Mouse (Mus musculus) hindbrain, embryonic 14.5 days (tissue): ENCODE results near the gene Commd2. TPM values are rescaled to one million over a fixed set of nuclear protein-coding genes. Genes with fewer than 3 reads are reported as not detected.

ENCODE experiments used
- ATAC-seq: fragments of 200-750 bp; cut with Nextera tagmentation; 2 replicates; pipeline ENCODE4 v1.8.0; 2017; ENCODE audit warnings: moderate number of reproducible peaks, mild to moderate bottlenecking, moderate TSS enrichment, moderate library complexity; ENCODE audit not compliant: low FRiP score
- DNase-seq: peaks from one replicate; pipeline ENCODE4 v3.0.0-alpha.2; 2015; ENCODE audit warnings: low spot score
- H3K27ac ChIP-seq: fragments of 300-500 bp; sonication (generic); 2 replicates; pipeline ENCODE4 v1.5.1; 2014; ENCODE audit warnings: mild to moderate bottlenecking, moderate library complexity
- H3K27me3 ChIP-seq: fragments of 300-500 bp; sonication (generic); 2 replicates; pipeline ENCODE4 v1.6.1; 2014; ENCODE audit warnings: mild to moderate bottlenecking, low read length, mixed read lengths; ENCODE audit not compliant: control insufficient read depth, insufficient read depth
- H3K36me3 ChIP-seq: fragments of 300-500 bp; sonication (generic); replicated peaks from 2 replicates; pipeline ENCODE4 v1.6.1; 2014; ENCODE audit not compliant: control insufficient read depth, insufficient read depth
- H3K4me1 ChIP-seq: fragments of 300-500 bp; sonication (generic); replicated peaks from 2 replicates; pipeline ENCODE4 v1.6.1; 2014; ENCODE audit warnings: antibody characterized with exemption, low read length, mixed read lengths; ENCODE audit not compliant: control insufficient read depth, insufficient read depth
- H3K4me2 ChIP-seq: fragments of 300-500 bp; sonication (generic); replicated peaks from 2 replicates; pipeline ENCODE4 v1.6.1; 2014; ENCODE audit warnings: mild to moderate bottlenecking, moderate library complexity
- H3K4me3 ChIP-seq: fragments of 300-500 bp; sonication (generic); replicated peaks from 2 replicates; pipeline ENCODE4 v1.5.1; 2014; ENCODE audit warnings: mild to moderate bottlenecking, low read length
- H3K9ac ChIP-seq: fragments of 300-500 bp; sonication (generic); 2 replicates; pipeline ENCODE4 v1.6.1; 2014
- H3K9me3 ChIP-seq: fragments of 300-500 bp; sonication (generic); 2 replicates; pipeline ENCODE4 v1.6.1; 2016; ENCODE audit warnings: low read length; ENCODE audit not compliant: control insufficient read depth
- WGBS: fragments of 180-500 bp; shearing (Covaris S2); extraction: QIAGEN DNeasy Blood & Tissue Kit; methylation state at CpG from one replicate; pipeline ENCODE4 v1.1.7; 2014; 5-methylcytosine and 5-hydroxymethylcytosine counted together
- polyA plus RNA-seq: library from polyadenylated mRNA; unstranded; fragments of >200 nt; fragmentation: Nextera tagmentation; extraction: Ambion mirVana; gene quantifications from 2 replicates; pipeline ENCODE4 v1.2.1, GENCODE M21; 2014

Commd2 gene
- polyA plus RNA-seq, 1 experiment from 2014 or later, result 79.7 TPM

DNA sequence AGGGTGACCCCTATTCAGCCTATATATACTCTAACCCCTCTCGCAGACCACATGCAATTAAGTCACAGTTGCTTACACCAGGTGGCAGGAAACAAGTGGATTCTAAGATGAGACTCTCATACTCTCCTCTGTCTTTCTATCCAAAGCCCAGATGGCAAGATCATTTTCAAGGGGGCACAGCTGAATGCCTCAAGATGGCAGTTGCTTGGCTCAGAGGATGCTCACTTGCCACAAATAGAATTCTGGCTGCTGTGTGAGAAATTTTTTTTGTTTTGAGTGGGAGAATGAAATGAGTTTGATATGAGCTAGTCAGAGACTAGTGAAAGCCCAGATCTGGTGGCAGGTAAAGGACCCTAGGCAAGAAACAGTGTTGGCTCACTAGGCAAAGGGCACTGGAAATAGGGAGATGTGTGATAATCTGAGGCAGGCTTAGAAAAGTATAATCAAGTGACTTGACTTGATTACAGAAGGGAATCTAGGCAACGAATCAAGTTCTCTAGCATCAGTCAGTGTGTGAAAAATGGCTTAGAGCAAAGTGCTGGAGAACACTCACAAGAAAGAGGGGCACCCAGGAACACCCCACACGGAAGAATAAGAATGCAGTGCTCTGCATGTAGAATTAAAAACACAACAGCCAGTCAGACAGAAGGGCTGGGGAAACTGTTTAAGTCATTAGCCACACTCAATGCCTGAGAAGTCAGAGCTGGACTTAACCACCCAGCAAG, 16.6 kb downstream of the Commd2 start:
- Histone ChIP-seq H3K27ac (no peak overlapping the region), H3K4me3 (no peak overlapping the region), H3K9ac (no peak overlapping the region), H3K9me3 (no peaks in the 10 kb centered on the region), H3K4me1 (no peaks in the 10 kb centered on the region), H3K4me2 (no peak overlapping the region), H3K36me3 (no peaks in the 10 kb centered on the region), H3K27me3 (no peaks in the 10 kb centered on the region)
- DNase-seq, result no peak
- no peak for ATAC-seq
- WGBS, result 80% methylated on average over 3 of the region's 3 CpGs

DNA sequence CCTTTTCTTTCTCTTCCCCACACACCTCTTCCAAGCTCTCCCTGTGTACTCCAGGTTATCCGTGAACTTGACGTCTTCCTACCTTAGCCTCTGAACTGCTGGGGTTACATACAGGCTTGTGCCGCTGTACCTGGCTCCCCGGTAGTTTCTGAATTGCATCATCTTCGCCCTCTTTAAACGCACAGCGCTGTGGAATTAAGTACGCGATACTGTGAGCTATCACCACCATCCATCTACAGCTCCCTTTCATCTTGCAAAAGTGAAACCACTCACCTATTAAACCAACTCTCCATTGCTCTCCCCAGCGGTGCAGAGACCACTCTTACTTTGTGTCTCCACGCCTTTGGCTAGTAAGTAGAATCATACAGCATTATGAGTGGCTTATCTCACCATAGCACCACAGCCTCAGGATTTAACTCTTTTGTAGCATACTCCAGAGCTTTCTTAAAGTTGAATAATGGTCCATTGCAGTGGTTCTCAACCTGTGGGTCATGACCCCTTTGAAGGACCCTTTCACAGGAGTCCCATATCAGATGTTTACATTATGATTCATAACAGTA, 24.5 kb downstream of the Commd2 start:
- Histone ChIP-seq H3K4me2 (no peak overlapping the region), H3K4me3 (no peak overlapping the region), H3K9me3 (no peaks in the 10 kb centered on the region), H3K9ac (no peak overlapping the region), H3K27ac (no peak overlapping the region), H3K27me3 (no peaks in the 10 kb centered on the region), H3K36me3 (no peaks in the 10 kb centered on the region), H3K4me1 (no peaks in the 10 kb centered on the region)
- 90% methylated on average over 11 of the region's 11 CpGs for WGBS
- ATAC-seq (no peak), DNase-seq (no peak)

DNA sequence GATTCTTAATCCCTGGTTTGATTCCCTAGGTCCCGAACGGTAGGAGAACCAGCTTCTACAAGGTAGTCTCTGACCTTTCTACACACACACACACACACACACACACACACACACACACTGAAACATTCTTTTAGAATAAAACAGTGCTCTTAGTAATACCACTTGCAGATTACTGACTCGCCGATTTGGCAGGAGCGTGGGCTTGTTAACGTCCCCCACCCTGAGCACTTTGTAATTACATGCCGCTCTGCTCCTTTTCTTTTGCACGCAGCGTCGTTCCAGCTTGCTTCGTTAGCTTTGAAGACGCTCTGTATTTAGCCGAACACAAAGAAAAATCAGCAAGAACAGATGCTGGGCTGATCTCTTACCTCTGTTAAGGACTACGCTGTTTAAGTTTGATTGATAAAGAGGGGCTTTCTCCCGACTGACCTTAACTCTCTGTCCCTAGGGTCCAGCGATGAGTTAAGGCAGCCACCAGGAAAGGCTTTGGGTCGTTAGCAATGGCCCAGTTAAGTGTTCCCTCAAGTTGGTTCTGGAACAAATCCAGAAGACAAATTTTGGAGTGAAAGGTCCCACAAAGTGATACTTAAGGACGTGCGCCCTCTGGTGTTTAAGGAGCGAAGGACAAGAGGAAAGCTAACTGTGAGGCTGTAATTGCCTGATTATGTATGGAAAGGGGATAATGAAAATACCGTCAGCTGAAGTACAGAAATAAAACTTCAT, 26.1 kb downstream of the Commd2 start:
- H3K36me3 ChIP-seq, result no peaks in the 10 kb centered on the region
- peak; percentile 73 for ATAC-seq
- WGBS, result 11% methylated on average over 21 of the region's 21 CpGs
- no peaks in the 10 kb centered on the region for H3K9me3 ChIP-seq
- DNase-seq, result peak; percentile 95
- H3K27me3 ChIP-seq, result no peaks in the 10 kb centered on the region
- no peak overlapping the region; the same call in 1 of the 2 replicates for H3K27ac ChIP-seq
- peak overlapping the region; percentile 52 for H3K9ac ChIP-seq
- peak overlapping the region; percentile 68 for H3K4me2 ChIP-seq
- H3K4me1 ChIP-seq, result no peaks in the 10 kb centered on the region
- peak overlapping the region; percentile 24 for H3K4me3 ChIP-seq

DNA sequence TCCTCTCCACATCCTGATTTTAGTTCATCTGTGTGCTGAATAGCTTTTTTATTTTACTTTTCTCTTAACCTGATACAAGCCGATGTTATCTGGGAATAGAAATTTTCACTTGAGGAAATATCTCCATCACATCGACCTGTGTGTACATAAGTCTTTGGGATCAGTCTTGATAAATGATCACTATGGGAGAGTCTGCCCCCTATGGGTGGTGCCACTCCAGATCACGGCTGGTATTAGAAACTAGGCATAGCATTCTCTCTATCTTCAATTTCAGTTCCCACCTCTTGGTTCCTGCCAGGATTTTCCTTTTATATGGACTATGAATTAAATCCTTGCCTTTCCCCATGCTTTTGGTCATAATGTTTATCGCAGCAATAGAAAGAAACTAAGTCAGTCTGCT, 31.8 kb downstream of the Commd2 start:
- H3K4me2 ChIP-seq, result no peak overlapping the region
- H3K27me3 ChIP-seq, result no peaks in the 10 kb centered on the region
- H3K9ac ChIP-seq, result no peak overlapping the region
- H3K9me3 ChIP-seq, result no peaks in the 10 kb centered on the region
- H3K27ac ChIP-seq, result no peak overlapping the region
- DNase-seq (no peak), ATAC-seq (no peak)
- WGBS, result 79% methylated on average over 4 of the region's 4 CpGs
- H3K36me3 ChIP-seq, result no peaks in the 10 kb centered on the region
- H3K4me1 ChIP-seq, result no peaks in the 10 kb centered on the region
- no peak overlapping the region for H3K4me3 ChIP-seq

DNA sequence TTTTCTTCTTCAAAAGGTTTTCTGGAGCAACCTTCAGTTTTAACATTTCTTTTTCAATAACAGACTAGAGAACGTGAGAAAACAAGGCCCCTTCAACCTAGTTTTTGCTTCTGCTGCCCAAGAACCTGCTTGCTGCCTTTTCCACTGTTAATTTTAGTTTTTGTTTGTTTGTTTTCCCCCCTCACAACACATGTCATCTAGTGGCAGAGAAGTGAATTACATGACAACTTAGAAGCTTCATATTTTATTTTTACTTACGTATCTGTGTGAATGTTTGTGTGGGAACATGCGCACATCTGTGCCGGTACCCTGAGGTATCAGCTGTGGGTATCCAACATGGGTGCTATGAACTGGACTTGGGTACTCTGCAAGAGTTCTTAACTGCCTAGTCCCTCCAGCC, 35.9 kb downstream of the Commd2 start:
- Histone ChIP-seq H3K27me3 (no peaks in the 10 kb centered on the region), H3K36me3 (no peaks in the 10 kb centered on the region), H3K9me3 (no peaks in the 10 kb centered on the region), H3K4me1 (no peaks in the 10 kb centered on the region), H3K4me2 (no peak overlapping the region), H3K4me3 (no peak overlapping the region), H3K27ac (no peak overlapping the region), H3K9ac (no peak overlapping the region)
- DNase-seq, result no peak
- 93% methylated on average over 4 of the region's 4 CpGs for WGBS
- ATAC-seq, result no peak

DNA sequence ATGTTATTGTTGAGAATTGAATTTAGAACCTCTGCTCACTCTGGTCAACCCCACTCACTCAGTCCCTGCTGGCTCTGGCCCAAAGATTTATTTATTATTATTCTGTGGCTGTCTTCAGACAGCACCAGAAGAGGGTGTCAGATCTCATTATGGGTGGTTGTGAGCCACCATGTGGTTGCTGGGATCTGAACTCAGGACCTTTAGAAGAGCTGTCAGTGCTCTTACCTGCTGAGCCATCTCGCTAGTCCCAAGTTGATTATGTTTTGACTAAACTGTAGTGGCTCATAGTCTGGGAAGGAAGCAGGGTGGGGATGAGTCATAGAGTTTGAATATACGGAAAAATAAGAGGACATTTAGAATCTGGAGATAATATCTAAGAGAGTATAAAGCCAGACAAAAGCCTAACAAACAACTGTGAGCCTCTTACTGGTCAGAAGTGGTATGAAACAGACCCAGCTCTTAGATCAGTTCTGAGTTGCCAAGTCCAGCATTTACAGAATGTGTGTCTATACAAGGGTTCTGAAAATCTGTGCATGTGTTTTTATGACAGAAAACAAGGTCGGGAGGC, 39.0 kb downstream of the Commd2 start:
- Histone ChIP-seq H3K27me3 (no peaks in the 10 kb centered on the region), H3K27ac (no peak overlapping the region), H3K4me2 (no peak overlapping the region), H3K9me3 (no peaks in the 10 kb centered on the region), H3K9ac (no peak overlapping the region), H3K4me3 (no peak overlapping the region), H3K36me3 (no peaks in the 10 kb centered on the region), H3K4me1 (no peaks in the 10 kb centered on the region)
- ATAC-seq (no peak), DNase-seq (no peak)
- WGBS, result 86% methylated on average over 3 of the region's 3 CpGs

DNA sequence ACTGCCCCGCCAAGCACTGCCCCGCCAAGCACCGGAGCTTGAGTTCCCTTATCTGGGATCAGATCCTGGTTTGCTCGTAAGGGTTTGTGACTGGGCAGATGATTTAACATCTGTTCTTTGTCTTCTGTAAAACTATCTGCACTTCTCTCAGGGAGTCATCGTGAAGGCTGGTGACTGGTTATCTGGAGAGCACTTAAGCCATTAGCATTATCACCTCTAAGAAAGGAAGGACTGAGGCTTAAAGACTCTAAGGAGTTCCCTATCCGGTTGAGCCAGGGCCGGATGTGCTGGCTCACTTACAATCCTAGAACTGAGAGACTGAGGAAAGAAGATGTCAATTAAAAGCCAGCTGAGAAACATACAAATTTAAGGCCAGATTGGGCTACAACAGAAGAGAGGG, 39.7 kb downstream of the Commd2 start:
- H3K36me3 ChIP-seq, result no peaks in the 10 kb centered on the region
- no peak for DNase-seq
- no peak overlapping the region for H3K27ac ChIP-seq
- H3K27me3 ChIP-seq, result no peaks in the 10 kb centered on the region
- no peaks in the 10 kb centered on the region for H3K9me3 ChIP-seq
- no peak overlapping the region for H3K9ac ChIP-seq
- no peak overlapping the region for H3K4me2 ChIP-seq
- no peaks in the 10 kb centered on the region for H3K4me1 ChIP-seq
- H3K4me3 ChIP-seq, result no peak overlapping the region
- no peak for ATAC-seq
- 91% methylated on average over 7 of the region's 7 CpGs for WGBS

DNA sequence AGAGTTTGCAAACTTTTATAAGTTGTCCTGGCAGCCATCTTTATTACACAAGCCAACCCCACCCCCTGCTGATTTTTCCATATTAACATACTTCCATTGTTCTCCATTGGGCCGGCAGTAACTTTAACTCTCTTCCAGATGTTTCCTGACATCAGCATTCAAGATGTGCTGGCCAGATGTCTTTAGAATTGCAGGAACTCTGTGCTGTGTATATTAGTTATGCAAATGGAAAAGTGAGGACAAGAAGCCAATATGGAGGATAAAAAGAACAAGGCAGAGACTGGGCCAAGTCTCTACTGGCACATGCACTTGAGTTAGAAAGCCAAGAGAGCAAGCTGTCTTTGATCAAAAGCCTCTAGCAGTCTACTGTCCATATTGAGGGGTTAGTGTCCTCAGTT, 46.9 kb downstream of the Commd2 start:
- no peaks in the 10 kb centered on the region for H3K9me3 ChIP-seq
- H3K36me3 ChIP-seq, result no peaks in the 10 kb centered on the region
- no peak overlapping the region for H3K4me3 ChIP-seq
- no peak overlapping the region for H3K4me2 ChIP-seq
- ATAC-seq (no peak), DNase-seq (no peak)
- no peak overlapping the region for H3K9ac ChIP-seq
- H3K4me1 ChIP-seq, result no peaks in the 10 kb centered on the region
- no peak overlapping the region for H3K27ac ChIP-seq
- 56% methylated on average over 1 of the region's 1 CpGs for WGBS
- H3K27me3 ChIP-seq, result no peaks in the 10 kb centered on the region

DNA sequence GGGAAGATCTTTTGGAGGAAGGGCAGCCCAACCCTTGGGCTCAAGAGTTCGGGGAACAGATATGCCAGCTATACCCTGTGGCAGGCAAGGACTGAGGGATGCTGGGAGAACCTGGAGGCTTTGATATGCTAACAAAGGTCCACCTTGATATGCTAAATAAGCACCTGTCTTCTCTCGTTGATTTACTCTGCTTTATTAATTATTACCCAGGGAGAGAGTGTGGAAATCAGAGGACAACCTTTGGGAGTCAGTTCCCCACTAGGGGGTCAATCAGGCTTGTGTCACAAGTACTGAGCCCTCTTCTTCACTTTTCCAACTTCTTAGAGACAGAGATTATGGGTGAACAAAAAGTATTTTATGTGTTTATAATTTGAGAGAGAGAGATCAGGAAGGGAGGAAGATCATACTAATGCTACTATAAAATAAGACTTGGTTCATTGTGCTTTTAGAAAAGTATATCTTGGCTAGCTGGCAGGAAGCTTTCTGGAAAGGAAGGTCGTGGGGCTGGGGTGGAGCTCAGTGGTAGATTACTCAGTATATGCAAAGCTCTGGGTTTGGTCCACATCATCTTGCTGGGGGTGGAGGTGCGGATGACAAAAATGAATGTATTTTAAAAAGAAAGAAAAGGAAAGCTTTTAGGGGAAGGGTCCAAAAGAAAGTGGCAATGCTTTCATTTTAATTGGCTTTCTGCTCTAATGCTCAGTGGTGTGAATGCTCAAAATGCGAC, 47.5 kb downstream of the Commd2 start:
- H3K27me3 ChIP-seq, result no peaks in the 10 kb centered on the region
- H3K4me2 ChIP-seq, result no peak overlapping the region
- no peak overlapping the region for H3K27ac ChIP-seq
- no peaks in the 10 kb centered on the region for H3K36me3 ChIP-seq
- DNase-seq (no peak), ATAC-seq (no peak)
- no peaks in the 10 kb centered on the region for H3K4me1 ChIP-seq
- H3K9me3 ChIP-seq, result no peaks in the 10 kb centered on the region
- no peak overlapping the region for H3K4me3 ChIP-seq
- no peak overlapping the region for H3K9ac ChIP-seq
- WGBS, result 73% methylated on average over 5 of the region's 5 CpGs
